17 mouse cellular contexts compared by ENCODE assay signal in the genomic region with DNA sequence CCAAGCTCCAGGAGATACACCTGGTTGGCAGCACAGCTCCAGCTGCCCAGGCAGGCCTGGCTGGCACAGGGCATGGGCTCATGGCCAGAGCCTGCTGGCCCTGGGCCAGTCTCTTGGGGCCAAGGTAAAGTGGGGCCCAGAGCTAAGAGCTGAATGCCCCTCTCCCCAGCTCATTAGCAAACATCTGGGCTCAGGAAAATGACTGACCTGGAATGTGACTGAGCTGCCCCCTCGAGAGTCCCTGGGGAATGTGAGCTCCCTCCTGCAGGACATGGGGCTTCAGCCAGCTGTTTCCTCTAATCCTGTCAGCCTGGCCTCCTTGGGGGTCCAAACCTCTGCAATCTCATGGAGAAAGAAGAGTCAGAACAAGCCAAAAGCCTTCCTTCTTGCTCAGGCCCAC. TPM values are rescaled to one million over a fixed set of nuclear protein-coding genes. Genes with fewer than 3 reads are reported as not detected.
DNase-seq lines count a peak whose midpoint lies in the region; ATAC-seq and TF ChIP-seq lines count a peak whose summit lies in the region.
"Had no signal": no experiment of that assay in that cellular context is flagged by ENCODE, and none has a peak within 500 bp of the region (broad histone marks: within the 10 kb centered on the region; RNA-seq: fewer than 3 reads in every experiment).

No protein-coding gene starts in this region.

- no peak for TF ChIP-seq CTCF in kidney, postnatal 0 days (IDR thresholded peaks at IDR 0.05; ENCODE audit: low read depth)

- H3K9me3 ChIP-seq in kidney, postnatal 0 days (replicated peaks; ENCODE audit: low read length): no peaks in the 10 kb centered on the region
- no peaks in the 10 kb centered on the region for H3K9me3 ChIP-seq in hindbrain, embryonic 14.5 days (ENCODE audit: control insufficient read depth, low read length)
- H3K9me3 ChIP-seq: midbrain, embryonic 13.5 days had no signal

- no peaks in the 10 kb centered on the region for H3K27me3 ChIP-seq in kidney, postnatal 0 days (ENCODE audit: insufficient read depth, low read length)
- peaks cover 32% of the 10 kb centered on the region for H3K27me3 ChIP-seq in hindbrain, embryonic 14.5 days (ENCODE audit: control insufficient read depth, insufficient read depth, low read length)

- peak; percentile 43 for DNase-seq in heart, postnatal 4 days
- no peak for DNase-seq in heart, postnatal 10 days
- DNase-seq in adrenal gland, postnatal 36 days: peak; percentile 54 to 60
- DNase-seq in kidney, postnatal 0 days (ENCODE audit: low spot score): peak; percentile 39
- DNase-seq in lung, postnatal 10 days: peak; percentile 25
- no peak for DNase-seq in frontal cortex, postnatal 25 days (ENCODE audit: low spot score in 2 of 2)
- DNase-seq in spleen, adult 18-20 months: no peak
- DNase-seq in hindbrain, embryonic 14.5 days (ENCODE audit: low spot score): no peak
- DNase-seq: cerebellum, postnatal 36 days; layer of hippocampus, postnatal 36 days; thymus, postnatal 14 days had no signal

- no peak overlapping the region for H3K27ac ChIP-seq in kidney, postnatal 0 days
- no peak overlapping the region for H3K27ac ChIP-seq in hindbrain, embryonic 14.5 days
- H3K27ac ChIP-seq: limb, embryonic 13.5 days; midbrain, embryonic 13.5 days had no signal

- H3K4me1 ChIP-seq in kidney, postnatal 0 days (replicated peaks; ENCODE audit: insufficient read depth, low read length): peaks cover 11% of the 10 kb centered on the region; the same call in 1 of the 2 replicates
- peaks cover 9% of the 10 kb centered on the region; the same call in 1 of the 2 replicates for H3K4me1 ChIP-seq in hindbrain, embryonic 14.5 days (replicated peaks; ENCODE audit: control insufficient read depth, insufficient read depth, low read length)

- no peak overlapping the region for H3K9ac ChIP-seq in kidney, postnatal 0 days (ENCODE audit: low read depth, low read length)
- H3K9ac ChIP-seq in hindbrain, embryonic 14.5 days: no peak overlapping the region
- H3K9ac ChIP-seq: limb, embryonic 13.5 days; lung, embryonic 14.5 days; midbrain, embryonic 13.5 days had no signal

- H3K4me3 ChIP-seq in kidney, postnatal 0 days (replicated peaks; ENCODE audit: low read depth, low read length): no peak overlapping the region
- H3K4me3 ChIP-seq in hindbrain, embryonic 14.5 days (replicated peaks; ENCODE audit: low read length): no peak overlapping the region
- H3K4me3 ChIP-seq: limb, embryonic 13.5 days; midbrain, embryonic 13.5 days had no signal

- H3K36me3 ChIP-seq in kidney, postnatal 0 days (ENCODE audit: insufficient read depth, low read length): no peaks in the 10 kb centered on the region
- no peaks in the 10 kb centered on the region for H3K36me3 ChIP-seq in hindbrain, embryonic 14.5 days (replicated peaks; ENCODE audit: control insufficient read depth, insufficient read depth)
- H3K36me3 ChIP-seq: midbrain, embryonic 13.5 days had no signal

- no peak overlapping the region for H3K4me2 ChIP-seq in kidney, postnatal 0 days (ENCODE audit: low read length)
- H3K4me2 ChIP-seq in hindbrain, embryonic 14.5 days (replicated peaks): no peak overlapping the region
- H3K4me2 ChIP-seq: limb, embryonic 13.5 days; lung, embryonic 14.5 days; midbrain, embryonic 13.5 days had no signal

- ATAC-seq in kidney, postnatal 0 days (replicated peaks; ENCODE audit: low FRiP score, low read depth): no peak
- ATAC-seq in hindbrain, embryonic 14.5 days (ENCODE audit: low FRiP score): no peak
- ATAC-seq: midbrain, embryonic 13.5 days had no signal

- intact Hi-C loops in heart, postnatal 10 days (cut with DNase I): no loop called here

- WGBS in kidney, postnatal 0 days: 17% methylated on average over 1 of the region's 1 CpGs
- 33% methylated on average over 1 of the region's 1 CpGs for WGBS in hindbrain, embryonic 14.5 days

RNA-seq across cellular contexts. Expression of a gene that starts 2.6 kb away (rescaled TPM):
- total RNA-seq in heart, postnatal 4 days (2021): 10 to 100 TPM; 19.6 to 20.8 TPM
- 10 to 100 TPM; 27.9 to 36.3 TPM for total RNA-seq in heart, postnatal 10 days (2021)
- 10 to 100 TPM; 43.2 to 45.0 TPM for total RNA-seq in adrenal gland, postnatal 36 days (2021)
- 34.0 and 39.4 TPM in 2 replicates for polyA plus RNA-seq in kidney, postnatal 0 days (2015; fragmentation: Nextera tagmentation; extraction: Ambion mirVana)
- 47.8 and 47.9 TPM in 2 replicates for polyA plus RNA-seq in hindbrain, embryonic 14.5 days (2014; fragmentation: Nextera tagmentation; extraction: Ambion mirVana)
- total RNA-seq: MEL had no signal

RNA-seq across cellular contexts. Expression of a gene that starts 20.0 kb away (rescaled TPM):
- total RNA-seq in heart, postnatal 4 days (2021): not detected
- not detected for total RNA-seq in heart, postnatal 10 days (2021)
- under 1 TPM; 0.16 to 0.23 TPM for total RNA-seq in adrenal gland, postnatal 36 days (2021)
- polyA plus RNA-seq in kidney, postnatal 0 days (2015; fragmentation: Nextera tagmentation; extraction: Ambion mirVana): 0.12 TPM in 1 of 2 replicates, not detected in the other
- 0.58 and 0.65 TPM in 2 replicates for polyA plus RNA-seq in hindbrain, embryonic 14.5 days (2014; fragmentation: Nextera tagmentation; extraction: Ambion mirVana)
- total RNA-seq: gastrocnemius, postnatal 4 days had no signal
- polyA plus RNA-seq: heart, embryonic 16.5 days; lung, embryonic 14.5 days had no signal

RNA-seq across cellular contexts. Expression of a gene that starts 35.5 kb away (rescaled TPM):
- 100 to 1,000 TPM; 588 to 656 TPM for total RNA-seq in heart, postnatal 4 days (2021)
- total RNA-seq in heart, postnatal 10 days (2021): 100 to 1,000 TPM; 714 to 726 TPM
- 100 to 1,000 TPM; 407 to 417 TPM for total RNA-seq in adrenal gland, postnatal 36 days (2021)
- 796 and 875 TPM in 2 replicates for polyA plus RNA-seq in kidney, postnatal 0 days (2015; fragmentation: Nextera tagmentation; extraction: Ambion mirVana)
- polyA plus RNA-seq in hindbrain, embryonic 14.5 days (2014; fragmentation: Nextera tagmentation; extraction: Ambion mirVana): 391 and 450 TPM in 2 replicates

Comparison
In these comparisons a context has a peak if more than half of its experiments do, and no peak if none do; other contexts are left out.
1. DNase-seq: peak in heart, postnatal 4 days (single experiment), adrenal gland, postnatal 36 days (2 of 2), kidney, postnatal 0 days (single experiment) and lung, postnatal 10 days (single experiment); none in heart, postnatal 10 days (0 of 2), frontal cortex, postnatal 25 days (0 of 2), spleen, adult 18-20 months (0 of 2) and hindbrain, embryonic 14.5 days (single experiment).